Mouse (Mus musculus) bone marrow, adult 2 months (tissue): ENCODE data around the gene Nav2.
A peak's percentile ranks its signal among the peaks of the same experiment; 100 is the strongest.

Source experiments
- CTCF ChIP-seq: fragments of 200-500 bp; IDR thresholded peaks from 2 replicates; pipeline ENCODE4 v1.5.1; 2011; ENCODE audit warnings: low read length, control low read depth; ENCODE audit not compliant: control insufficient read depth, insufficient read depth
- POLR2A ChIP-seq: fragments of 200-500 bp; IDR thresholded peaks from 2 replicates; pipeline ENCODE4 v1.6.1; 2011; ENCODE audit warnings: low read depth, mild to moderate bottlenecking, control low read depth, low read length, borderline replicate concordance; ENCODE audit not compliant: control insufficient read depth

DNA sequence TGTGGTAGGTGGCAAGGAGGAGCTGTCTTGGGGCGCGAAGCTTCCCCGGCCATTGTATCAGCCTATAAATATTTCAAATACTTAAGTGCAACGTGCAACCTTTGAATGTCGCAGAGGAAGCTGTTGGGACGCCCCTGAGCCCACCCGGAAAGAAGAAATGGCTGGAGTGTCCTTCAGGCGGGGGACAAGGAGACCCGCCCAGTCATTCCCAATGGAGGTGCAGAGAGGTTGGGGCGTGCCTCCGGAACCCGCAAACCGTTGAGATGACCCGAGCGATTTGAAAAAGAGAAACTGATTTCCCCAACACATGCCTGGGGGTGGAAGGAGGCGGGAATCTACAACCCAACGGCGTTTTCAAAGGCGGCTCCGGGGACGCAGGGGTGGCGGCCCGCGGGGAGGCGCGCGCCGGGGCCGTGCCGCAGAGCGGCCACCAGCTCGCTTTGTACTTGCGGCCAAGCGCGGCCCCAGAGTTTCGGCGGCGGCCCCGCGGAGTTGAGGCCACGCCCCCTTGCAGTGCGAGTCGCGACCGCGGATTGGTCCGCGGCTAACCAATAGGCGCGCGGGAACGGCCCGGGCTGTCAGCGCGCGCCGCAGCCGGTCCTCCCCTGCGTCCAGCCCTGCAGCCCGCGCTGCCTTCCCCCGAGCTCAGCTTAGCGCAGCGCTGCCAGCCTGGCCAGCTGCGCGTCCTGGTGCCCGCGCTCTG is 337.2 kb downstream of the Nav2 start:
- TF ChIP-seq CTCF (no peak), POLR2A (peak; percentile 34; the same call in 1 of the 2 replicates)
